Mouse (Mus musculus) ES-E14 (cell line): Measurements from ENCODE around the gene Cpne8.

Experiments used
- CHD2 ChIP-seq: IDR thresholded peaks from 2 replicates; pipeline ENCODE4 v1.6.1; 2014; ENCODE audit warnings: mild to moderate bottlenecking, low read depth, low read length, inconsistent platforms
- HCFC1 ChIP-seq: IDR thresholded peaks from 2 replicates; pipeline ENCODE4 v1.6.1; 2012; ENCODE audit warnings: low read length, inconsistent platforms, borderline replicate concordance; ENCODE audit not compliant: insufficient read depth
- MAFK ChIP-seq: IDR thresholded peaks from 2 replicates; pipeline ENCODE4 v1.6.1; 2014; ENCODE audit warnings: mild to moderate bottlenecking, low read depth, low read length, inconsistent platforms; ENCODE audit not compliant: insufficient read depth
- ZNF384 ChIP-seq: IDR thresholded peaks from 2 replicates; pipeline ENCODE4 v1.6.1; 2012; ENCODE audit warnings: low read depth, low read length, inconsistent platforms

DNA sequence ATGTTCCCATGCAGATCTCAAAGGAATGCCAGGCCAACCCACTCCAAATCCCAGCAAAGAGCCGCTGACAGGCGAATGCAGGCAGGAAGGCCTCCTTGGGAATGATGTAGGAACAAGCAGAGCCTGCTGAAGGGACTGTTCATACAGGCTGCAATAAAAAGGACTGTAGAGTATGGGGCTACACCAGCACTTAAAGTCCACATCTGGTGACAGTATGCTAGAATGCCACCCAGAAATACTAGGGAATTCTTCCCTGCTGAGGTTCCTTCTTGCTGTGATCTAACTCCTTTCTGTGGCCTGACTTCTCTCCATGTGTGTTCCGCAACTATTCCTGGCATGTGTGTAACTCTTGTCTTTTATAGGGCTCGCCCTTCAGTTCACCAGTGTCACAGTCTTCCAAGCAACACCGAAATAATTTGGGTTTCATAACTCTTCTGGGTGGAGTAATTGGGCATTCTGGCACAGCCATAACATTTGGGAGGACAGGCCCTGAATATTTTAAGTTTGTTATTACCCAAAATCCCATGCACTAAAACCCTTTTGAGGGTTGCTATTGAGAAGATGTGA, 32.1 kb downstream of the Cpne8 start:
- TF ChIP-seq HCFC1 (no peak), CHD2 (no peak), ZNF384 (no peak), MAFK (no peak)
